Mouse (Mus musculus) stomach, embryonic 16.5 days (tissue): Measurements from ENCODE around the gene Usf1. TPM values are rescaled to one million over a fixed set of nuclear protein-coding genes. Genes with fewer than 3 reads are reported as not detected.

Experiments
- ATAC-seq: fragments of 200-750 bp; cut with Nextera tagmentation; 2 replicates; pipeline ENCODE4 v1.8.0; 2017; ENCODE audit warnings: moderate number of reproducible peaks, moderate TSS enrichment; ENCODE audit not compliant: insufficient read depth, low FRiP score
- H3K27ac ChIP-seq: fragments of 300-500 bp; sonication (generic); 2 replicates; pipeline ENCODE4 v1.5.1; 2014; ENCODE audit warnings: low read length
- H3K27me3 ChIP-seq: fragments of 300-500 bp; sonication (generic); 2 replicates; pipeline ENCODE4 v1.6.1; 2014; ENCODE audit warnings: low read length, control low read depth, mixed read lengths; ENCODE audit not compliant: control insufficient read depth, insufficient read depth
- H3K36me3 ChIP-seq: fragments of 300-500 bp; sonication (generic); 2 replicates; pipeline ENCODE4 v1.6.1; 2014; ENCODE audit warnings: low read length; ENCODE audit not compliant: control insufficient read depth, insufficient read depth
- H3K4me1 ChIP-seq: fragments of 300-500 bp; sonication (generic); 2 replicates; pipeline ENCODE4 v1.6.1; 2014; ENCODE audit warnings: low read length, control low read depth, mixed read lengths; ENCODE audit not compliant: control insufficient read depth, insufficient read depth
- H3K4me2 ChIP-seq: fragments of 300-500 bp; sonication (generic); 2 replicates; pipeline ENCODE4 v1.6.1; 2014; ENCODE audit warnings: low read depth, low read length, mixed read lengths
- H3K4me3 ChIP-seq: fragments of 300-500 bp; sonication (generic); replicated peaks from 2 replicates; pipeline ENCODE4 v1.5.1; 2014; ENCODE audit warnings: mild to moderate bottlenecking, low read length
- H3K9ac ChIP-seq: fragments of 300-500 bp; sonication (generic); 2 replicates; pipeline ENCODE4 v1.6.1; 2014; ENCODE audit warnings: low read length
- H3K9me3 ChIP-seq: fragments of 300-500 bp; sonication (generic); replicated peaks from 2 replicates; pipeline ENCODE4 v1.6.1; 2016; ENCODE audit warnings: low read length, control low read depth; ENCODE audit not compliant: control insufficient read depth
- WGBS: fragments of 180-500 bp; shearing (Covaris S2); extraction: QIAGEN DNeasy Blood & Tissue Kit; methylation state at CpG from one replicate; pipeline ENCODE4 v1.1.7; 2014; 5-methylcytosine and 5-hydroxymethylcytosine counted together
- polyA plus RNA-seq: library from polyadenylated mRNA; unstranded; fragments of >200 nt; fragmentation: Nextera tagmentation; extraction: Ambion mirVana; gene quantifications from 2 replicates; pipeline ENCODE4 v1.2.1, GENCODE M21; 2015

Usf1 gene
- 63.4 and 64.7 TPM in 2 replicates for polyA plus RNA-seq

DNA sequence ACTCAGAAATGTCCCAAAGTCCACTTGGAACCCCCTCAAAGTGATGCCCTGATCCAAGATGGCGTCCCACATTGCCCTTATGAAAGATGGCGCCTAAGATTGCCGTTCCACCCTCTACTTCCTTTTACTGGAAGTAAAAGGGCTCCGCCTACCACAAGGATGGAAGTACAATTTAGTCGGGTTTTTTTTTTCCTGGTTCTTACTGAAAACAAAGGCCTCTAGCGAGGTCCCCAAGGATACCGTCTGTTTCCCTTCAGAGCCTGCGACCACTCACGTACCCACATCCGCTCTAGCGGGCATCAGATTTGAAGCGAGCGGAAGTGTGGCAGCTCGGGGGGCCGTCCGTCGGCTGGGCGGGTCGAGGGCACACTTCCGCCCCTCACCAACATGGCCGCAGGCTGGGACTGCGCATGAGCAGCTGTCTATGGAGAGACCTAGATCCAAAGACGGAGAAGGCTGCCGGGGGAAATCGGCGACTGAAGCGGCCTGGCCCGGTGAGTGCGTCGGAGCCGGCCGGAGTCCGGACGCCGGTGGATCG, at the start of gene Usf1:
Gene Usf1 (plus strand): TSS at position 367 of the 538 bp plus-strand sequence.
- Histone ChIP-seq H3K36me3 (peaks cover 8% of the 10 kb centered on the region; the same call in 1 of the 2 replicates), H3K4me3 (peak within 1 kb of the TSS; percentile 94), H3K9ac (peak within 1 kb of the TSS; percentile 97), H3K4me1 (0 out of 2 replicates have a peak, but pooled peaks cover 6% of the 10 kb centered on the region), H3K27ac (peak within 1 kb of the TSS; percentile 93), H3K4me2 (peak within 1 kb of the TSS; percentile 59), H3K27me3 (no peaks in the 10 kb centered on the region), H3K9me3 (no peaks in the 10 kb centered on the region)
- under 1% methylated on average over 36 of the region's 36 CpGs for WGBS
- ATAC-seq = peak; percentile 97

DNA sequence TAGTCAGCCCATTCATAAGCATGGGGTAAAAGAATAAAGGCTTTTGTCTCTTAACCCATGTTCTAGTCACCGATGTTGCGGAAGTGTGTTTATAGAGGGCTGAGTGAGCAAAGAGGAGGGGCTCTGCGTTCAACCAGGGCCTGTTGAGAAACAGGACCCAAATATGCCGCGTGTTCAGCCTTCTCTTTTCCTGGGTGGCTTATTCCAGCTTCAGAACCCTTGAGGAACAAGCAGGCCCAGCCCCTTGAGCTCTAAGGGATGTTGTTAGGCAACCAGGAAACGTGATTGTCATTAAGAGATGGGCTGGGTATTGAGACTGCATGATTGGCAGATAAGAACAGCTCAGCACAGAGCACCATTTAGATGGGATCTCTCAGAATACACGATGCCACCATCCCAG, 45.2 kb upstream of the Usf1 start:
- Histone ChIP-seq H3K9me3 (no peaks in the 10 kb centered on the region), H3K4me3 (no peak overlapping the region), H3K27me3 (no peaks in the 10 kb centered on the region), H3K4me2 (no peak overlapping the region), H3K9ac (no peak overlapping the region), H3K4me1 (0 out of 2 replicates have a peak, but pooled peaks cover 6% of the 10 kb centered on the region), H3K36me3 (no peaks in the 10 kb centered on the region), H3K27ac (peak overlapping the region; percentile 48)
- WGBS = 48% methylated on average over 7 of the region's 7 CpGs
- ATAC-seq = no peak

DNA sequence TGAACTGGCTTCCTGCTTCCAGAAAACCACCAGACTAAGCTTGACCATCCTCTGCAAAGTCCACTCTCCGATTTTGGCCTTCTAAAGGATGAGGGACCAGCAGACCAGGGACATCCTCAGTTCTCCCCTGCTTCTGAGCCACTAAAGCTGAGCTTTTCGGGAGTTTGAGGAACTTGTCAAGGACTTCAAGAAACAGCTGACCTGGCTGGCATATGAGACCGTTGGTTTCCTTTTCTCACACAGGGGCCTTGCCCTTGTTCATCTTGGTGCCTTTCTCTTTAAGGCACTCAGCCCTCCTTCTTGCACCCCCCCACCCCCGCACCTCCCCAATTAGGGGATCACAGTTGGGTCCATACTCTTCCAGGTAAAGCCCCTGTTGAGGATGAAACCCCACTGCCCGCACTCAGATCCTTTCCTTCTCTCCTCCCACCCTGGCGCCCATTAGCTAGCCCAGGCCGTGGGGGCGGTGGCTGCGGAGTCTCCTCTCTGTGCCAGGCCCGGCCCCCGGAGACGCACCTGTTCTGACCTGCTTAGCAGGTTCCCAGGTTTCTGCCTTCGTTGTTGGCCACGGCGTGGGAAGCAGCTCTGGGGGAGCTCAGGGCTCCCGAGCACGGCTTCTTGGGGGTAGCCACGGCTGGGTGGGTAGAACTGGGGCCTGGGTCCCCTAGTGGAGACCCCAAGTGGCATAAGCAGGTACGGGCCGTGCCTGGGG, 41.1 kb upstream of the Usf1 start, which contains the start of gene Nectin4:
Gene Nectin4 (plus strand): TSS at position 255 of the 712 bp plus-strand sequence.
- peak within 1 kb of the TSS; percentile 87 for H3K27ac ChIP-seq

DNA sequence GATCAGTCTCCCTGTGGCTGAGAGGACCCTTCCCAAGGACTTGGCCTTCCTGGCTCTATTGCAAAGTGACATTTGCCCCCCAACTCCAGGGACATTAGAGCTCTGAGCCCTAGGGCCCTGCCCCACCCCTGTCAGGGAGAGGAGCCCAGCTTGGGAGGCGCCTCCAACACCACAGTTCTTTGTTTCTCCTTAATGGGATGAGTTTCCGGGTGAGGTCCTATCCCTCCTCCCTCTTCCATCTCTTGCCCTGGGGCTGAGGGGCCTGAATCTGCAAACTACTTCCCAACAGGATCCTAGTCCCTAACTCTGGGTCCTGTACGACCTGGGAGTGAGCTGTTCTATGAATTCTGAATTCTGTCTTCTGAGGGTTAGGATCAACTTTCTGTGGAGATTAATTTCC, 38.2 kb upstream of the Usf1 start:
- H3K27me3 ChIP-seq = no peaks in the 10 kb centered on the region
- H3K4me2 ChIP-seq = peak overlapping the region; percentile 48
- no peak for ATAC-seq
- peak overlapping the region; percentile 44 for H3K4me3 ChIP-seq
- H3K4me1 ChIP-seq = peaks cover 29% of the 10 kb centered on the region
- 0 out of 2 replicates have a peak overlapping the region, but pooled peaks have one; percentile 70 for H3K9ac ChIP-seq
- no peaks in the 10 kb centered on the region for H3K36me3 ChIP-seq
- peak overlapping the region; percentile 87 for H3K27ac ChIP-seq
- 64% methylated on average over 3 of the region's 3 CpGs for whole genome bisulfite sequencing
- H3K9me3 ChIP-seq = no peaks in the 10 kb centered on the region

More for the DNA sequence above, 41.1 kb upstream of the Usf1 start, which contains the start of gene Nectin4:
- Histone ChIP-seq H3K27me3 (no peaks in the 10 kb centered on the region), H3K4me1 (peaks cover 21% of the 10 kb centered on the region), H3K9me3 (no peaks in the 10 kb centered on the region), H3K9ac (peak within 1 kb of the TSS; percentile 70), H3K4me2 (peak within 1 kb of the TSS; percentile 48), H3K36me3 (no peaks in the 10 kb centered on the region), H3K4me3 (peak within 1 kb of the TSS; percentile 44)
- peak; percentile 74 for ATAC-seq
- WGBS = 29% methylated on average over 20 of the region's 20 CpGs

DNA sequence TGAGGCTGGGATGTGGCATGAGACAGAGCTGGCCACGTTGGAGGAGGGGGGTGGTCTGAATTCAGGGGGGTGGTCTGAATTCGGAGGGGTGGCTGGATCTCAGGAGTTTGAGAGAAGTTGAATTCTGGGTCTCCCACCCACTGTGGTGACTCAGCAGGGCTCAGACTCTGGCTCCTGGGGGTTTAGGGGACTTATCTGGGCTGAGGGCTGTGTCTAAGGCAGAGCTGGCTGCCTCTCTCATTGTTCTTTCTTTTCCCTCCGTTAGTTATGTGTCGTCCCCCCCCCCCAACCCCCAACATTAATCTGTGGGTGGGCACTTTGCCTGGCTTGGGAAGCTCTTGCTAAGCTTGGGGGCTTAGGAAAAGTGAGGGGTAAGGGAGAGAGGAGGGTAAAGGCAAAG, 37.2 kb upstream of the Usf1 start:
- peak overlapping the region; percentile 87; the same call in 1 of the 2 replicates for H3K27ac ChIP-seq
- ATAC-seq = 0 out of 2 replicates have a peak, but pooled peaks have one; percentile 12
- H3K9me3 ChIP-seq = no peaks in the 10 kb centered on the region
- WGBS = 5% methylated on average over 4 of the region's 4 CpGs
- H3K9ac ChIP-seq = peak overlapping the region; percentile 27
- peak overlapping the region; percentile 48 for H3K4me2 ChIP-seq
- peak overlapping the region; percentile 17; the same call in 1 of the 2 replicates for H3K4me3 ChIP-seq
- no peaks in the 10 kb centered on the region for H3K36me3 ChIP-seq
- no peaks in the 10 kb centered on the region for H3K27me3 ChIP-seq
- H3K4me1 ChIP-seq = peaks cover 31% of the 10 kb centered on the region

DNA sequence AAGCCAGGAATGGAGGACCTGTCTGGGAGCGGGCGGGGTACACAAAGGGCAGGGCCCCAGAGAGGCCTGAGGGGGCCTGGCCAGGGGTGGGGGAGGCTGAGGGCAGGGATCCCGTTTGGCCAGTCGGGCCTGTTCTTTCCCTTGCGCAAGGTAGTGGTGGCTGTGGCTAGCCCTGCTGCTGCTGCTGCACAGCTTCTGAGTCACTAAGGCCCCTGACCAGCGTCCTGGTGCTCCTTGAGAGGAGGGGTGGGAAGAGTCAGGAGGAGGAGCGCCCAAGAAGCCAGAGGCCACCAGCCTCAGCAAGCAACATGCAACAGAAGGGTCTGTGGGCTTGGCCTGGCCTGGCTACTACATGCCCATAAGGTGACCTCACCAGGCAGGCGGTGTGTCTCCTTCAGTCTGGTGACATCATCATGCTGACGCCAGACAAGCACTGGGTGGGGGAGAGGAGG, 35.4 kb upstream of the Usf1 start:
- Histone ChIP-seq H3K27ac (peak overlapping the region; percentile 79), H3K9me3 (no peaks in the 10 kb centered on the region), H3K27me3 (no peaks in the 10 kb centered on the region), H3K4me1 (peaks cover 37% of the 10 kb centered on the region), H3K9ac (peak overlapping the region; percentile 47), H3K36me3 (no peaks in the 10 kb centered on the region), H3K4me2 (peak overlapping the region; percentile 38), H3K4me3 (peak overlapping the region; percentile 4; the same call in 1 of the 2 replicates)
- 43% methylated on average over 9 of the region's 9 CpGs for WGBS
- peak; percentile 85 for ATAC-seq

DNA sequence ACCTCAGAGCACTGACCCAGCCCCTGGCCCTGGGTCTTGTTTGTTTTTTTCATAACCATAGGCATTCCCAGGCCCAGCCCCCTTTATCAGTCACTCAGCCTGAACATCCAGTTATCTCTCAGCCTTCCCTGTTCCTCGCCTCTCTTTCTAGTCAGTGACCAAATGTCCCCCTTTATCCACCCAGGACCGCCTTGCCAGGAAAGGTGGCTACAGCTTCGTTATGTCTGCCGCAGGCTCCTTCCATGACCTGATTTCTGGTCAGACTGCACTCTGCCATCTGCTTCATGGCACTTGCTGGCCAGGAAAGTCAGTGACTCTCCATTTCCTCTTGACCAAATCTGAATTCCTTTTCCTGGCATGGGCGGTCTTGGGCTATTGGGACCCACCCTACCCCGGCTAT, 32.8 kb upstream of the Usf1 start:
- peak overlapping the region; percentile 60 for H3K27ac ChIP-seq
- no peaks in the 10 kb centered on the region for H3K27me3 ChIP-seq
- WGBS = 76% methylated on average over 6 of the region's 6 CpGs
- no peak overlapping the region for H3K4me2 ChIP-seq
- no peak for ATAC-seq
- no peaks in the 10 kb centered on the region for H3K36me3 ChIP-seq
- no peak overlapping the region for H3K4me3 ChIP-seq
- H3K9me3 ChIP-seq = no peaks in the 10 kb centered on the region
- H3K9ac ChIP-seq = no peak overlapping the region
- H3K4me1 ChIP-seq = peaks cover 32% of the 10 kb centered on the region

DNA sequence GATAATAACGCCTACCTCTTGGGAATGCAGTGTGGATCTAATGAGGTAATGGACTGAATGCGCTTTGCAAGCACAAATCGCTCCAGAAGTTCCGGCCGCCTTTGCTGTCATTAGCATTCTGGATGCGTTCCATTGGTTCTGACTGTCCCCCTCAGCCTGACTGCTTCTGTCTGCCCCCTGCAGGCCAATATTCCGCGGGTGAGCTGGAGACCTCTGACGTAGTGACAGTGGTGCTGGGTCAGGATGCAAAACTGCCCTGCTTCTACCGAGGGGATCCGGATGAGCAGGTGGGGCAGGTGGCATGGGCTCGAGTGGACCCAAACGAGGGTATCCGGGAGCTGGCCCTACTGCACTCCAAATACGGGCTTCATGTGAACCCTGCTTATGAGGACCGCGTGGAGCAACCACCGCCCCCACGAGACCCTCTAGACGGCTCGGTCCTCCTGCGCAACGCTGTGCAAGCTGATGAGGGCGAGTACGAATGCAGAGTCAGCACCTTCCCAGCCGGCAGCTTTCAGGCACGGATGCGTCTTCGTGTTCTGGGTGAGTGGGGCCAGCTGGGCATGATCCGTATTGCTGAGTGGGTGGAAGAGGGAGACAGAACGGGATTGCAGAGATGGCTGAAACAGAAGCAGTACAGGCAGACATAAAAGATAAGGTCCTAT, 31.0 kb upstream of the Usf1 start:
- Histone ChIP-seq H3K4me1 (peaks cover 16% of the 10 kb centered on the region), H3K4me2 (peak overlapping the region; percentile 49), H3K27ac (peak overlapping the region; percentile 32; the same call in 1 of the 2 replicates), H3K9ac (peak overlapping the region; percentile 53), H3K4me3 (peak overlapping the region; percentile 31), H3K9me3 (no peaks in the 10 kb centered on the region), H3K27me3 (no peaks in the 10 kb centered on the region), H3K36me3 (no peaks in the 10 kb centered on the region)
- ATAC-seq = no peak
- 10% methylated on average over 31 of the region's 31 CpGs for WGBS
